Mouse (Mus musculus) neutrophil, adult 83 days (primary cell): ENCODE measurements around the gene Mid2. TPM values are rescaled to one million over a fixed set of nuclear protein-coding genes. Genes with fewer than 3 reads are reported as not detected.

ENCODE experiments used
- total RNA-seq, 2 experiments: library from RNA; stranded (reverse); gene quantifications; one replicate each; pipeline ENCODE4 v1.2.4; 2023

Mid2 gene
- under 1 TPM; 0.07 TPM for total RNA-seq

DNA sequence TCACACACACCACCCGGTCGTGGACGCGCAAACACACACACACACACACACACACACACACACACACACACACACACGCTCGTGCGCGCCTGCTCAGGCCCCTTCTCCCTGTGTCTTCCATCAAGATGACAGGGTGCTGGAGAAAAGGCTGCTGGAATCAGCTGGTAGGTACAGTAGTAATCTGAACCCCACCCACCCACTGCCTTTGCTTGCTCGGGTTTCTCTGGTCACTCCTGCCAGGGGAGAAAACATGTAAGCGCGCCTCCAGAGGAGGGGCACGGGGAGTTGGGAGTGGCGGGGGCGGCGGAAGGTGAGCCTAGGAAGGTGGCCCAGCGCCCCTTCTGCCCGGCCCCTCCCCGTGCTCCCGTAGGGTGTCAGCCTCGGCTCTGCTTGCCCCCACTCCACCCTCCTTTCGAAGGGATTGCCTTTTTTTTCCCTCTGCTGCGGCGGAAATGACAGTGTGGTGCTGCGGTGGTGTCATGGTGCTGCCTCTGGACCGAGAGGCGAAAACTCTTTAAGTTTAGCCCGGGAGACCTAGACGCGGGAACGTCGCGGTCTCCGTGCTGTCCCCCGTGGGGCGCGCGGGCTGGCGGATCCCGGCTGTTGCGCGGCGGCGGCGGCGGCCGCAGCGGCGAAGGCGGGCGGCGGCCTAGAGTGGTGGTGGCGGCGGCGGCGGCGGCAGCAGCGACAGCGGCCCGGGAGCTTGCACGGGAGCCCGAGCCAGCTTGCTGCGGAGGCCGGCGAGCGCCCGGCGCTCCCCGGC lies at the start of gene Mid2:
TSS of gene Mid2 (plus strand) at position 121 of the 763 bp plus-strand sequence.

GRCm38 (mm10) chrX:140813312-140814006 lies 149.1 kb downstream of the Mid2 start, which contains the start of gene Tex13b:
TSS of gene Tex13b (minus strand) at chrX:140813433.

Other genes starting within 250 kb of the Mid2 start
- gene Prps1, start 208.0 kb upstream of the Mid2 start, total RNA-seq = 10 to 100 TPM; 11.7 to 13.9 TPM
- 100 to 1,000 TPM; 400 to 418 TPM for gene Tsc22d3, start 63.9 kb upstream of the Mid2 start, total RNA-seq
- not detected for gene Tex13b, start 148.8 kb downstream of the Mid2 start, total RNA-seq
- not detected for gene Vsig1, start 243.0 kb downstream of the Mid2 start, total RNA-seq